Mouse (Mus musculus) kidney, embryonic 15.5 days (tissue): ENCODE measurements around the gene Qtrt2. TPM values are rescaled to one million over a fixed set of nuclear protein-coding genes. Genes with fewer than 3 reads are reported as not detected.

Source experiments
- ATAC-seq: fragments of 200-750 bp; cut with Nextera tagmentation; replicated peaks from 2 replicates; pipeline ENCODE4 v1.8.0; 2017; ENCODE audit warnings: moderate TSS enrichment; ENCODE audit not compliant: low FRiP score
- H3K27ac ChIP-seq: fragments of 300-500 bp; sonication (generic); 2 replicates; pipeline ENCODE4 v1.5.1; 2015; ENCODE audit warnings: mild to moderate bottlenecking, inconsistent platforms
- H3K27me3 ChIP-seq: fragments of 300-500 bp; sonication (generic); 2 replicates; pipeline ENCODE4 v1.6.1; 2015; ENCODE audit warnings: inconsistent platforms
- H3K36me3 ChIP-seq: fragments of 300-500 bp; sonication (generic); 2 replicates; pipeline ENCODE4 v1.6.1; 2015; ENCODE audit warnings: inconsistent platforms
- H3K4me1 ChIP-seq: fragments of 300-500 bp; sonication (generic); 2 replicates; pipeline ENCODE4 v1.6.1; 2015; ENCODE audit warnings: inconsistent platforms
- H3K4me2 ChIP-seq: fragments of 300-500 bp; sonication (generic); 2 replicates; pipeline ENCODE4 v1.6.1; 2015; ENCODE audit warnings: moderate library complexity, mild to moderate bottlenecking, inconsistent platforms
- H3K4me3 ChIP-seq: fragments of 300-500 bp; sonication (generic); replicated peaks from 2 replicates; pipeline ENCODE4 v1.5.1; 2015; ENCODE audit warnings: mild to moderate bottlenecking, inconsistent platforms
- H3K9ac ChIP-seq: fragments of 300-500 bp; sonication (generic); 2 replicates; pipeline ENCODE4 v1.6.1; 2015; ENCODE audit warnings: mild to moderate bottlenecking, inconsistent platforms
- H3K9me3 ChIP-seq: fragments of 300-500 bp; sonication (generic); replicated peaks from 2 replicates; pipeline ENCODE4 v1.6.1; 2016; ENCODE audit warnings: inconsistent platforms
- WGBS: fragments of 180-500 bp; shearing (Covaris S2); methylation state at CpG from one replicate; pipeline ENCODE4 v1.1.7; 2015; ENCODE audit warnings: mixed read lengths; 5-methylcytosine and 5-hydroxymethylcytosine counted together
- polyA plus RNA-seq: library from polyadenylated mRNA; unstranded; fragments of >200 nt; fragmentation: Nextera tagmentation; extraction: Ambion mirVana; gene quantifications from 2 replicates; pipeline ENCODE4 v1.2.1, GENCODE M21; 2015

Gene Qtrt2
- polyA plus RNA-seq, 1 experiment from 2014 or later = 30.3 TPM

DNA sequence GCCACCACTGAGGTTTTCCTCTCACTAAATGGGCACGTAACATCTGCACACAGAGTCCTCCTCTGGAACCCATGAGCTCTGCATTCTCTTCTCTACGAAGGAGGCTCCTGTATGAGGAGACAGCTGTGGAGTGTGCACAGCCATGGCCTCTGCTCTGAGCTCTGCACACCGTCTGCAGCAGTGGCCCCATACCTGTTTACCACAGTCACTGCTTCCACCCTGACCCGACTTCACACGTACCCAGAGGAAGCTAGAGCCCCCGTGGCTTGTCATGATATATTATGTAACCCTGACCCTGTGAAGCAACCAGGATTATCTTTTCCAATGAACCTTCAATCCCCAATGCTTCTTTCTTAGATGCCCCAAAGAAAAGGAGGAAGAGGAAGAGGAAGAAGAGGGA lies 46.8 kb downstream of the Qtrt2 start:
- H3K4me1 ChIP-seq = no peaks in the 10 kb centered on the region
- H3K36me3 ChIP-seq = peaks cover 56% of the 10 kb centered on the region
- H3K4me3 ChIP-seq = no peak overlapping the region
- no peaks in the 10 kb centered on the region for H3K27me3 ChIP-seq
- H3K27ac ChIP-seq = no peak overlapping the region
- WGBS = 75% methylated on average over 6 of the region's 6 CpGs
- H3K9me3 ChIP-seq = no peaks in the 10 kb centered on the region
- ATAC-seq = no peak
- no peak overlapping the region for H3K9ac ChIP-seq
- no peak overlapping the region for H3K4me2 ChIP-seq

- no peak overlapping the region for H3K27ac ChIP-seq
- peaks cover 76% of the 10 kb centered on the region for H3K36me3 ChIP-seq
- H3K4me3 ChIP-seq = no peak overlapping the region
- H3K9ac ChIP-seq = no peak overlapping the region
- WGBS = 79% methylated on average over 7 of the region's 7 CpGs
- no peak overlapping the region for H3K4me2 ChIP-seq
- 0 out of 2 replicates have a peak, but pooled peaks cover 2% of the 10 kb centered on the region for H3K4me1 ChIP-seq
- no peak for ATAC-seq
- H3K27me3 ChIP-seq = no peaks in the 10 kb centered on the region
- H3K9me3 ChIP-seq = no peaks in the 10 kb centered on the region
Observed at GRCm38 (mm10) chr16:43871419-43871818, 55.2 kb downstream of the Qtrt2 start.

- ATAC-seq = no peak
- no peak overlapping the region for H3K27ac ChIP-seq
- no peak overlapping the region for H3K9ac ChIP-seq
- no peak overlapping the region for H3K4me2 ChIP-seq
- 0 out of 2 replicates have a peak, but pooled peaks cover 2% of the 10 kb centered on the region for H3K4me1 ChIP-seq
- no peaks in the 10 kb centered on the region for H3K9me3 ChIP-seq
- H3K36me3 ChIP-seq = peaks cover 61% of the 10 kb centered on the region
- no peaks in the 10 kb centered on the region for H3K27me3 ChIP-seq
- H3K4me3 ChIP-seq = no peak overlapping the region
Observed at GRCm38 (mm10) chr16:43869805-43870204, 56.8 kb downstream of the Qtrt2 start.

GRCm38 (mm10) chr16:43860624-43861023 lies 66.0 kb downstream of the Qtrt2 start:
- no peak for ATAC-seq
- H3K4me1 ChIP-seq = no peaks in the 10 kb centered on the region

DNA sequence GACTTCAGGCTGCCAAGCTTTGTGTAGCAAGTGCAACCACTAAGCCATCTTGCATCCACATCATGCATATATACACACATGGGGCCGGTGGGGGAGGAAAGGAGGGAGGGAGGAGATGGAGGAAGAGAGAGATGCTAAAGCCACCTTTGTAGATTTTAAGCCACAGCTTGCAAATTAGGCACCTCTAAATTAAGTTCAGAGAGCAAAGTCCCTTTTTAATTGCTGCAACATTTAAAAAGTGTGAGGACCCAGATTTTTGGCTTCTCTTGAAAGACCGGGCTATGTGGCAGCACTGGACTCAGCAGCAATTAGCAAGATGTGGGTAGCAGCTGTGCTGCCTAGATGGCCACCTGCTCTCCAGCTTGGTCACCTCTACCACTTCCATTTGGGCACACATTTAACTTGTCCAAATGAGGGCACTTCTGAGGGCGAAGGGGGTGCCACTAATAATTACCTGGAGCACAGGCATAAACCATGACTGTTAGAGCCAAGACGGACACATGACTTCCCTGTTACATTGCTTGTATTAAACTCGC lies 67.6 kb downstream of the Qtrt2 start:
- H3K4me2 ChIP-seq = no peak overlapping the region
- no peaks in the 10 kb centered on the region for H3K4me1 ChIP-seq
- peaks cover 20% of the 10 kb centered on the region for H3K36me3 ChIP-seq
- H3K4me3 ChIP-seq = no peak overlapping the region
- ATAC-seq = no peak
- no peaks in the 10 kb centered on the region for H3K9me3 ChIP-seq
- no peaks in the 10 kb centered on the region for H3K27me3 ChIP-seq
- H3K9ac ChIP-seq = no peak overlapping the region
- no peak overlapping the region for H3K27ac ChIP-seq
- 88% methylated on average over 5 of the region's 5 CpGs for WGBS

More at GRCm38 (mm10) chr16:43860624-43861023, 66.0 kb downstream of the Qtrt2 start:
- H3K4me2 ChIP-seq = no peak overlapping the region
- H3K27ac ChIP-seq = no peak overlapping the region
- no peak overlapping the region for H3K9ac ChIP-seq
- H3K36me3 ChIP-seq = peaks cover 26% of the 10 kb centered on the region
- H3K27me3 ChIP-seq = no peaks in the 10 kb centered on the region
- 89% methylated on average over 6 of the region's 6 CpGs for WGBS
- no peak overlapping the region for H3K4me3 ChIP-seq
- no peaks in the 10 kb centered on the region for H3K9me3 ChIP-seq

DNA sequence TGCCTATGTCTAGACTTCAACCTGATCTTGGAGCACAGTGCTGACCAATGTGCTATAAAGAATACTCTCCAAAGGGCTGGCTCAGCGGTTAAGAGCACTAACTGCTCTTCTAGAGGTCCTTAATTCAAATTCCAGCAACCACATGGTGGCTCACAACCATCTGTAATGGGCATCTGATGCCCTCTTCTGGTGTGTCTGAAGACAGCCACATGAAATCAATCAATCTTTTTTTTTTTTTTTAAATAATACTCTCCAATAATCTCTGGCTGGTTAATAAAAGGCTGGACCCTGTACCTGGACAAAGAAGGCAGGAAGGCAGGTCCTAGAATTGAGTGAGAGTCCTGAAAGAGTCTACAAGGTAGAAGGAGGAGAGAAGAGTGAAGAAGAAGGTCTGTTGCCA lies 76.8 kb downstream of the Qtrt2 start:
- no peak overlapping the region for H3K9ac ChIP-seq
- H3K9me3 ChIP-seq = no peaks in the 10 kb centered on the region
- H3K36me3 ChIP-seq = no peaks in the 10 kb centered on the region
- no peaks in the 10 kb centered on the region for H3K4me1 ChIP-seq
- WGBS = 71% methylated on average over 1 of the region's 1 CpGs
- no peak overlapping the region for H3K27ac ChIP-seq
- no peak overlapping the region for H3K4me2 ChIP-seq
- H3K27me3 ChIP-seq = no peaks in the 10 kb centered on the region
- H3K4me3 ChIP-seq = no peak overlapping the region
- no peak for ATAC-seq

DNA sequence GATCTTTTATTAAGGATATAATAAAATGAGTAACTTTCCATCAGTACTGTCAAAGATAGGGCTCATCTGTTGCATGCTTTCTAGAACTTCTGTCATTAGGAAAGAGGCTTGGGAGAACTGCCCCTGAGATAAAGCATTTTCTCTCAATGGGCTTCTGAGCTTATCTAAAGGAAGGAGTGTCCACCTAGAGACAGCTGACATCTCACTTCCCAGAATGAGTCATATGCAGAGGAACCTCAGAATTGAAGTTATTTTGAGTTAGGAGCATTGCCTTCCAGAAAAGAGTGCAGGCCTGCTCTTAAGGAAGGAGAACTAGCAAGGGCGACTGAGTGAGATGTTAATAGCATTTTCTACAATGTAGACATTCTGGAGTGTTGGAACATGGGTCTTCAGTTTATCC lies 85.4 kb downstream of the Qtrt2 start:
- no peak overlapping the region for H3K27ac ChIP-seq
- H3K36me3 ChIP-seq = no peaks in the 10 kb centered on the region
- no peaks in the 10 kb centered on the region for H3K9me3 ChIP-seq
- WGBS = 86% methylated on average over 1 of the region's 1 CpGs
- no peak for ATAC-seq
- no peak overlapping the region for H3K4me2 ChIP-seq
- H3K4me1 ChIP-seq = no peaks in the 10 kb centered on the region
- no peaks in the 10 kb centered on the region for H3K27me3 ChIP-seq
- H3K9ac ChIP-seq = no peak overlapping the region
- H3K4me3 ChIP-seq = no peak overlapping the region

DNA sequence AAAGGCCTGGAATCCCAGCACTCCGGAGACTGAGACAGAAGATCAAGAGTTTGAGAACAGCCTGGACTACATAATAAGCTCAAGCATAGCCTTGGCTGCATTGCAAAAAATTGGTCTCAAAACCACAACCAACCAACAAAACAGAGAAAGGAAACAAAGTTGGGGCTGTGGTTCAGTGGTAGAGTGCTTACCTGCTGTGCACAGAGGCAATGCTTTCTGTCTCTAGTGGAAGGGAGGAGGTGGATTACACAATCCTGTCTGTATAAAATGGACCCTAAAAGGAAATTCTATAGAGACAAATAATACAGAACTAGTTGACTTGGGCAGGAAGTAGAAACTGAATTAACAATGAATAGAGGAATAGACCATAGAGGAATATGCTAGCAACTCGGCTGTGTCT lies 94.7 kb downstream of the Qtrt2 start:
- Histone ChIP-seq H3K36me3 (no peaks in the 10 kb centered on the region), H3K4me3 (no peak overlapping the region), H3K27me3 (no peaks in the 10 kb centered on the region), H3K4me1 (no peaks in the 10 kb centered on the region), H3K9ac (no peak overlapping the region), H3K9me3 (no peaks in the 10 kb centered on the region), H3K4me2 (no peak overlapping the region), H3K27ac (no peak overlapping the region)
- no peak for ATAC-seq
- WGBS = 94% methylated on average over 2 of the region's 2 CpGs

- H3K4me3 ChIP-seq = no peak overlapping the region
- H3K9me3 ChIP-seq = no peaks in the 10 kb centered on the region
- no peaks in the 10 kb centered on the region for H3K4me1 ChIP-seq
- no peaks in the 10 kb centered on the region for H3K27me3 ChIP-seq
- H3K36me3 ChIP-seq = no peaks in the 10 kb centered on the region
- ATAC-seq = no peak
- no peak overlapping the region for H3K9ac ChIP-seq
- no peak overlapping the region for H3K27ac ChIP-seq
- 75% methylated on average over 3 of the region's 3 CpGs for WGBS
- no peak overlapping the region for H3K4me2 ChIP-seq
Observed at GRCm38 (mm10) chr16:43827492-43827891, 99.1 kb downstream of the Qtrt2 start.

- ATAC-seq = no peak
- Histone ChIP-seq H3K27me3 (no peaks in the 10 kb centered on the region), H3K9ac (no peak overlapping the region), H3K36me3 (no peaks in the 10 kb centered on the region), H3K27ac (no peak overlapping the region), H3K4me3 (no peak overlapping the region), H3K4me2 (no peak overlapping the region), H3K4me1 (no peaks in the 10 kb centered on the region), H3K9me3 (no peaks in the 10 kb centered on the region)
- WGBS = 95% methylated on average over 6 of the region's 6 CpGs
Observed at GRCm38 (mm10) chr16:43818404-43818803, 108.2 kb downstream of the Qtrt2 start.

DNA sequence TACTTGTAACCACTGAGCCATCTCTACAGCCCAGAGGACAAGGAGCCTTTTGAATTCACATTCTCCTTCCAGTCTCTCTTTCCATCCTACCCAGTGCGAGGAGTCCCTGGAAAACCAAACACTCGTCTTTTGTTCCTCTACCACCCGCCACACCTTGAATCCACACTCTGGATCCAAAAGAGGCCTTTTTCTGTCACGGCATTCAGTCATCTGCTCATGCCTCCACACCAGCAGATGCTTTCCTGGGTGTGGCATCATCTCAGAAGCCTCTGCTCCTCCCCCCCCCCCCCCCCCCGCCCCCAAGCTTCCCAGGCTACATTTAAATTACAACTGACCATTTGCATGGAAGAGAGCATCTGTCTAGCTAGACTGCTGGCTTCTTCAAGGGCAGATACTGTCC lies 110.3 kb downstream of the Qtrt2 start:
- Histone ChIP-seq H3K27ac (no peak overlapping the region), H3K4me3 (no peak overlapping the region), H3K9me3 (no peaks in the 10 kb centered on the region), H3K27me3 (no peaks in the 10 kb centered on the region), H3K36me3 (no peaks in the 10 kb centered on the region), H3K4me2 (no peak overlapping the region), H3K4me1 (no peaks in the 10 kb centered on the region), H3K9ac (no peak overlapping the region)
- no peak for ATAC-seq
- 69% methylated on average over 5 of the region's 5 CpGs for WGBS

DNA sequence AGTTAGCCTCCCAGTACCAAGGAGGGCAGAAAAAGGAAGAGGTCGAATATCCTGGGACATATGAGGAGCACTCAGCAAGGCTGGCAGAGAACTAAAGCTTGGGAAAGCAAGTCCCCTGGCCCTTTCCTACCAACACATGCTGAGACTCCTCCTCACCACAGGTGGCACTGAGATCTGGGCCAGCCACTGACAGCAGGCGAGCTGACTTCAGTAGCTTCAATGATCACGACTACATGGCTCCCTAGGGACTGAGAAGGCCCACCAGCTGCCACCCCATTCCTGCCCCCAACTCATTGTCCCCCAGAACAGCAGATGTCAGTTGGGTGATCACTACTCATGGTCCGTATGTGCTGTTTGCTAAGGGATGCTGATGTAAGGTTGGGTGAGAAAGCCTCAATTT lies 112.0 kb downstream of the Qtrt2 start:
- H3K4me2 ChIP-seq = no peak overlapping the region
- H3K9me3 ChIP-seq = no peaks in the 10 kb centered on the region
- no peaks in the 10 kb centered on the region for H3K4me1 ChIP-seq
- WGBS = 62% methylated on average over 4 of the region's 4 CpGs
- ATAC-seq = no peak
- H3K36me3 ChIP-seq = no peaks in the 10 kb centered on the region
- no peak overlapping the region for H3K9ac ChIP-seq
- H3K27me3 ChIP-seq = no peaks in the 10 kb centered on the region
- no peak overlapping the region for H3K27ac ChIP-seq
- H3K4me3 ChIP-seq = no peak overlapping the region
